Mouse (Mus musculus) forebrain, embryonic 13.5 days (tissue): ENCODE results near the gene Slc5a3. TPM values are rescaled to one million over a fixed set of nuclear protein-coding genes. Genes with fewer than 3 reads are reported as not detected.

ENCODE experiments used
- ATAC-seq: fragments of 200-750 bp; cut with Nextera tagmentation; 2 replicates; pipeline ENCODE4 v1.8.0; 2017
- H3K27ac ChIP-seq: fragments of 300-500 bp; sonication (generic); 2 replicates; pipeline ENCODE4 v1.5.1; 2015; ENCODE audit warnings: inconsistent platforms, mild to moderate bottlenecking, moderate library complexity
- H3K27me3 ChIP-seq: fragments of 300-500 bp; sonication (generic); 2 replicates; pipeline ENCODE4 v1.6.1; 2015; ENCODE audit warnings: mild to moderate bottlenecking, inconsistent platforms
- H3K36me3 ChIP-seq: fragments of 300-500 bp; sonication (generic); 2 replicates; pipeline ENCODE4 v1.6.1; 2015; ENCODE audit warnings: mild to moderate bottlenecking, inconsistent platforms; ENCODE audit not compliant: poor library complexity, severe bottlenecking
- H3K4me1 ChIP-seq: fragments of 300-500 bp; sonication (generic); 2 replicates; pipeline ENCODE4 v1.6.1; 2015; ENCODE audit warnings: inconsistent platforms
- H3K4me2 ChIP-seq: fragments of 300-500 bp; sonication (generic); 2 replicates; pipeline ENCODE4 v1.6.1; 2015; ENCODE audit warnings: inconsistent platforms, mild to moderate bottlenecking, moderate library complexity
- H3K4me3 ChIP-seq: fragments of 300-500 bp; sonication (generic); 2 replicates; pipeline ENCODE4 v1.5.1; 2015; ENCODE audit warnings: mild to moderate bottlenecking, inconsistent platforms
- H3K9ac ChIP-seq: fragments of 300-500 bp; sonication (generic); 2 replicates; pipeline ENCODE4 v1.6.1; 2015; ENCODE audit warnings: mild to moderate bottlenecking, inconsistent platforms
- H3K9me3 ChIP-seq: fragments of 300-500 bp; sonication (generic); replicated peaks from 2 replicates; pipeline ENCODE4 v1.6.1; 2016; ENCODE audit warnings: inconsistent platforms
- WGBS: fragments of 180-500 bp; shearing (Covaris S2); methylation state at CpG from one replicate; pipeline ENCODE4 v1.1.7; 2015; 5-methylcytosine and 5-hydroxymethylcytosine counted together
- polyA plus RNA-seq: library from polyadenylated mRNA; unstranded; fragments of >200 nt; fragmentation: Nextera tagmentation; extraction: Ambion mirVana; gene quantifications from 2 replicates; pipeline ENCODE4 v1.2.1, GENCODE M21; 2015

The Slc5a3 gene
- polyA plus RNA-seq, 1 experiment from 2014 or later = 8.6 TPM

- peaks cover 16% of the 10 kb centered on the region; the same call in 1 of the 2 replicates for H3K36me3 ChIP-seq
- no peak overlapping the region for H3K4me3 ChIP-seq
- H3K4me2 ChIP-seq = no peak overlapping the region
- no peak overlapping the region for H3K9ac ChIP-seq
- no peaks in the 10 kb centered on the region for H3K9me3 ChIP-seq
- H3K27me3 ChIP-seq = no peaks in the 10 kb centered on the region
- no peak for ATAC-seq
- peaks cover 9% of the 10 kb centered on the region for H3K4me1 ChIP-seq
- H3K27ac ChIP-seq = no peak overlapping the region
- 79% methylated on average over 3 of the region's 3 CpGs for WGBS
These were observed 47.5 kb downstream of the Slc5a3 start for GRCm38 (mm10) chr16:92105631-92106030.

GRCm38 (mm10) chr16:92107346-92107745 is 49.2 kb downstream of the Slc5a3 start:
- Histone ChIP-seq H3K4me2 (no peak overlapping the region), H3K27ac (no peak overlapping the region), H3K9ac (no peak overlapping the region), H3K36me3 (peaks cover 10% of the 10 kb centered on the region; the same call in 1 of the 2 replicates), H3K27me3 (no peaks in the 10 kb centered on the region), H3K4me1 (peaks cover 9% of the 10 kb centered on the region), H3K4me3 (no peak overlapping the region), H3K9me3 (no peaks in the 10 kb centered on the region)
- 94% methylated on average over 5 of the region's 5 CpGs for WGBS
- ATAC-seq = no peak

DNA sequence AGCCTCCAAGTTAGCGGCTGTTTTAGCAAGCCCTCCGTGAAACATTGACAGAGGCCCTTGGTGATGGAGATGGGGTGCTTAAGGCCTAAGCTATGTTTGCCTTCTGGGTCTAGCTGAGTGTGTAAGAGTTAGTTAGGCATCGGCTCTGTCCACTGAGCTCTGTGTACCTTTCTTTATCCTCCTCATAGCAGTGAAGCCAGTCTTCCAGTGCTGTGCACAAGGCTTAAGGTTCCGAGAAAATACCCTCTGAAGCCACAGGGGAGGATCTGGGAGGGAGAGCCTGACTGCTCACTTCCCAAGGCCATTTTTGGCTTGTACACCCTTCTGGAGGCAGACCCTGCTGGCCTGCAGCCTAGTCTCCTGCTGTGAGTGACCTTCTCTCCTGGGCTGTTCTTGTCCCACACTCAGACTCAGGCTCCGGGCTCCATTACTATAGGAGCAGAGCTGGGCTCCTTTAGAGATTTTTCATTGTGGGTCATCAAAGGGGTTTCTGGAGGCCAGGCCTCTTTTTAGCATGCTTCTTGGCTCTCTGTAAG is 56.7 kb downstream of the Slc5a3 start:
- ATAC-seq = no peak
- WGBS = 72% methylated on average over 5 of the region's 5 CpGs
- H3K9me3 ChIP-seq = no peaks in the 10 kb centered on the region
- H3K9ac ChIP-seq = no peak overlapping the region
- H3K27ac ChIP-seq = peak overlapping the region; percentile 77; the same call in 1 of the 2 replicates
- H3K4me2 ChIP-seq = no peak overlapping the region
- H3K27me3 ChIP-seq = no peaks in the 10 kb centered on the region
- H3K4me1 ChIP-seq = peaks cover 32% of the 10 kb centered on the region
- no peak overlapping the region for H3K4me3 ChIP-seq
- H3K36me3 ChIP-seq = peaks cover 13% of the 10 kb centered on the region

DNA sequence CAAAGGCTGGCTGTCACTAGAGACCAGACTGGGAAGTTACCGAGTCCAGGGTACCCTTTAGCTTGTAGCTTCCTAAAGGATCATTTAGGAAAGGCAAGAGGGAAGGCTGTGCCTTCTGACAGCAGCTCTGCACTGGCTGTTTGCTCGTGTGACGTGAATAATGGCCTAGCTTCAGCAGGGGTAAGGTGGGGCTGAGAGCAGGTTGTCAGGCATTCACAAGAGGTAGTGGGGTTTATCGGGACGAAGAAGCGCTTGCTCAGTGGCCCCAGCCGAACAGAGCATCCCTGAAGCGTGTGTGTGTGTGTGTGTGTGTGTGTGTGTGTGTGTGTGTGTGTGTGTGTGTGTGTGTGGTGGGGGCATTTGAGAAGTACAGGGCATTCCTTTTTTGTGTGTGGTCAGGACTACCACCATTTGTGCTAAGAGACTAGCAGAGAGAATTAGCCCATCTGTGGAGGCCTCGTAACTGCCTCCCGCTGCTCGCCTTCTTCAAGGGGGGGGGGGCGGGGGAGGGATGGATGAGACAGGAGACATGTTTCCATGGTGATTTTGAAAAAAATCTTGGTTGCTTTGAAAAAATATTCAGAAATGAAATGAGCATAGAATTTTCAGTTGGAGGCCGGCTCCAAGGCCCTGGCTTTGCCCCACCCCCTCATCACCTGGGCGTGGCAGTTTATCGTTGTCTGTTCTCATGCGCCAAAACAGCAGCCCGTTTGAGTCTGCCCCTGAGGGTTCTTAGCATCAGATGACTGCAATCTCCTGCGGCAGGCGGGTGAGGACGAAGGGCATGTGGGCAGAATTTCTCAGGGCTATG is 57.7 kb downstream of the Slc5a3 start:
- 28% methylated on average over 17 of the region's 20 CpGs for WGBS
- Histone ChIP-seq H3K36me3 (peaks cover 13% of the 10 kb centered on the region), H3K9ac (peak overlapping the region; percentile 16; the same call in 1 of the 2 replicates), H3K4me1 (peaks cover 33% of the 10 kb centered on the region), H3K27me3 (no peaks in the 10 kb centered on the region), H3K9me3 (no peaks in the 10 kb centered on the region), H3K4me3 (no peak overlapping the region), H3K27ac (peak overlapping the region; percentile 77), H3K4me2 (peak overlapping the region; percentile 44)
- ATAC-seq = peak; percentile 71

GRCm38 (mm10) chr16:92117337-92118209 is 59.5 kb downstream of the Slc5a3 start:
- peaks cover 42% of the 10 kb centered on the region for H3K4me1 ChIP-seq
- H3K9ac ChIP-seq = no peak overlapping the region; the same call in 1 of the 2 replicates
- no peak overlapping the region for H3K4me3 ChIP-seq
- H3K4me2 ChIP-seq = no peak overlapping the region
- WGBS = 73% methylated on average over 9 of the region's 9 CpGs
- no peaks in the 10 kb centered on the region for H3K27me3 ChIP-seq
- no peak for ATAC-seq
- H3K36me3 ChIP-seq = peaks cover 5% of the 10 kb centered on the region
- H3K27ac ChIP-seq = peak overlapping the region; percentile 14
- no peaks in the 10 kb centered on the region for H3K9me3 ChIP-seq

DNA sequence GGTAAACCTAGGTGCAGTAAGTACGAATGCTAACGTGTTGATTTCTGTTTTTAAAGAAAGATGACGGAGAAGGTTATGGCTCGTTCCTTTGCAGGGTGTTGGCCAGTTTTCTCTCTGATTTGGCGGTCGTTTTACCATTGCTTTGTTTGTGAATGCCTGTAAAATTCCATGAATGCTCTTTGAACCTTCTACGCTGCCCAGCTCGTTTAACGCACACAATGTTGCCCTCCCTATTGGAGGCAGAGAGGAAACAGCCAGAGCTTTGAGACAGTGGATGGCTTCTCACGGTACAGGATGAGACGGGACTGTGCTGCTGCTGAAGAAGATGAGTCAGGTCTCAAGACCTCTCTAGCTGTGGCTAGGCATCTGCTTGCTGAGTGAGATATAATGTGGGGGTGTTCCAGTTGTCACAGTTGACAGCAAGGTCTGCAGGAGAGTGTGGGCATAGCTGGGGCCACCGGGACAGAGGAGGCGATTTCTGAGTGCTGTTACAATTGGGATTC is 60.9 kb downstream of the Slc5a3 start:
- WGBS = 61% methylated on average over 13 of the region's 13 CpGs

GRCm38 (mm10) chr16:92120899-92121531 is 62.9 kb downstream of the Slc5a3 start:
- Histone ChIP-seq H3K27ac (peak overlapping the region; percentile 59), H3K27me3 (no peaks in the 10 kb centered on the region), H3K36me3 (no peaks in the 10 kb centered on the region), H3K9me3 (peaks cover 13% of the 10 kb centered on the region; the same call in 1 of the 2 replicates), H3K4me3 (no peak overlapping the region), H3K4me2 (no peak overlapping the region), H3K9ac (no peak overlapping the region), H3K4me1 (peaks cover 28% of the 10 kb centered on the region)
- 54% methylated on average over 17 of the region's 17 CpGs for whole genome bisulfite sequencing
- peak; percentile 69 for ATAC-seq

More for the DNA sequence above, 60.9 kb downstream of the Slc5a3 start:
- no peak for ATAC-seq
- no peaks in the 10 kb centered on the region for H3K27me3 ChIP-seq
- H3K4me1 ChIP-seq = peaks cover 42% of the 10 kb centered on the region
- H3K9me3 ChIP-seq = 0 out of 2 replicates have a peak, but pooled peaks cover 4% of the 10 kb centered on the region
- no peak overlapping the region for H3K4me2 ChIP-seq
- no peaks in the 10 kb centered on the region for H3K36me3 ChIP-seq
- no peak overlapping the region for H3K4me3 ChIP-seq
- no peak overlapping the region for H3K9ac ChIP-seq
- H3K27ac ChIP-seq = no peak overlapping the region

DNA sequence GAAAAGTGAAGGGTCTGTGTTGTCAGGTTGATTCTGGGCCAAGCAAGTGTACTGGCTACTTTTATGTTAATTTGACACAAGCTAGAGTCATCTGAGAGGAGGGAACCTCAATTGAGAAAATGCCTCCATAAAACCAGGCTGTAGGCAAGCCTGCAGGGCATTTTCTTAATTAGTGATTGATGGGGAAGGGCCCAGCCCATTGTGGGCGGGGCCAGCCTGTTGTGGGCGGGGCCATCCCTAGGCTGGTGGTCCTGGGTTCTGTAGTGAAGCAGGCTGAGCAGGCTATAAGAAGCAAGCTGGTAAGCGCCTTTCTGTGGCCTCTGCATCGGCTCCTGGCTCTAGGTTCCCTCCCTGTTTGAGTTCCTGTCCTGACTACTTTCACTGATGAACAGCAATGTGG is 69.1 kb downstream of the Slc5a3 start:
- WGBS = 46% methylated on average over 4 of the region's 4 CpGs
- Histone ChIP-seq H3K27me3 (no peaks in the 10 kb centered on the region), H3K4me1 (no peaks in the 10 kb centered on the region), H3K9ac (no peak overlapping the region), H3K36me3 (no peaks in the 10 kb centered on the region), H3K9me3 (peaks cover 13% of the 10 kb centered on the region; the same call in 1 of the 2 replicates), H3K4me3 (no peak overlapping the region), H3K4me2 (no peak overlapping the region), H3K27ac (no peak overlapping the region)
- ATAC-seq = no peak

DNA sequence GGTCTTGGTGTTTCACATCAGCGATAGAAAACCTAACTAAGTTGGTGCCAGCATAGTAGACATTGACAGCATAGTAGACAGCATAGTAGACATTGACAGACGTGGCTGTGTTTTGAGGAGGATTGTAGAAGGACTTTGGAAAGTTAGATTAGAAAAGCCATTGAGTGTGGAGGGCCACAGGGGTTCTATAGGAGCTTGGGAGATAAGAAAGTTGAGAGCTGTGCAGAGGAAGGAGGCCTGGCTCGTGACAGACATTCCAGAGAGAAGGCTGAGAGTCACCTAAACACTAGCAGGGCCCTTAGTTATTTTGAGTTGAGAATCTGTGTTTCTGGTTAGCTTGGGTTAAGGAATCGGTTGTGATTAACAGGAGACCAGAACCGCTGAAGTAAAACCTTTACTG is 69.5 kb downstream of the Slc5a3 start:
- WGBS = 88% methylated on average over 5 of the region's 5 CpGs
- no peak overlapping the region for H3K9ac ChIP-seq
- peaks cover 13% of the 10 kb centered on the region; the same call in 1 of the 2 replicates for H3K9me3 ChIP-seq
- no peak overlapping the region for H3K4me3 ChIP-seq
- no peaks in the 10 kb centered on the region for H3K4me1 ChIP-seq
- H3K27me3 ChIP-seq = no peaks in the 10 kb centered on the region
- ATAC-seq = no peak
- no peaks in the 10 kb centered on the region for H3K36me3 ChIP-seq
- no peak overlapping the region for H3K27ac ChIP-seq
- no peak overlapping the region for H3K4me2 ChIP-seq

GRCm38 (mm10) chr16:92129843-92130242 is 71.7 kb downstream of the Slc5a3 start:
- no peak for ATAC-seq
- no peaks in the 10 kb centered on the region for H3K4me1 ChIP-seq
- no peak overlapping the region for H3K9ac ChIP-seq
- no peak overlapping the region for H3K4me3 ChIP-seq
- H3K27me3 ChIP-seq = no peaks in the 10 kb centered on the region
- 0 out of 2 replicates have a peak, but pooled peaks cover 2% of the 10 kb centered on the region for H3K9me3 ChIP-seq
- no peak overlapping the region for H3K4me2 ChIP-seq
- no peaks in the 10 kb centered on the region for H3K36me3 ChIP-seq
- WGBS = 96% methylated on average over 8 of the region's 8 CpGs
- H3K27ac ChIP-seq = no peak overlapping the region

GRCm38 (mm10) chr16:92132511-92132910 is 74.4 kb downstream of the Slc5a3 start:
- ATAC-seq = no peak
- H3K4me2 ChIP-seq = no peak overlapping the region
- H3K9me3 ChIP-seq = no peaks in the 10 kb centered on the region
- no peaks in the 10 kb centered on the region for H3K4me1 ChIP-seq
- no peak overlapping the region for H3K27ac ChIP-seq
- 91% methylated on average over 4 of the region's 4 CpGs for WGBS
- H3K27me3 ChIP-seq = no peaks in the 10 kb centered on the region
- no peaks in the 10 kb centered on the region for H3K36me3 ChIP-seq
- H3K4me3 ChIP-seq = no peak overlapping the region
- no peak overlapping the region for H3K9ac ChIP-seq
